Mouse (Mus musculus) spleen, postnatal 36 days (tissue): ENCODE measurements at regions not wholly inside any gene's neighbourhood (a gene's known extent, or its start where the extent isn't known, plus 50 kb on each side); places are given as distances from the start of the nearest gene placed in this dataset.
"Not testable (repeated sequence)": the region's sequence is repeated elsewhere in the genome, so short reads cannot be mapped to it uniquely, and the experiment has no call there.

ENCODE experiments used
- DNase-seq, 2 experiments: peaks; one replicate each; pipeline ENCODE4 v3.0.0; 2022; ENCODE audit warnings: low spot score in 2 of 2, mixed read lengths in 1 of 2

DNA sequence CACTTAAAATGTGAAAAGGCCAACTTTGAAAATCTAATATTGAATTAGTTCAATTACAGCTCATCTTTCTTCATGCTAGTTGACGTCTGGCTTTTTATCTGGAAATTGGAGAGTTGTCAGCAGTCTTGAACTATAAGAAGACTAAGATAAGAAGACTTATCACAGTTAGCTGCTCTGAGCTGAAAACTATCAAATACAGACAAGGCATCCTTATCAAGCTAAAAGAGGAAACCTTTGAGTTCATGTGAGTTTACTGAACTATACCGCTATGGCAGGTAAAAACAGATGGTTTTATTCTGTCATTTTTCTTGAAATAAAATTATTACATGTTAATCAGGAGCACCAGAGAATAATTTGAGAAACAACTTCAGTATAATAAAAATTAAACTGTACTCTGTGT is 735.2 kb upstream of the Marcks start:
- no peak for DNase-seq

- DNase-seq = no peak
These were observed 722.3 kb upstream of the Marcks start for GRCm38 (mm10) chr10:37861001-37861400.

DNA sequence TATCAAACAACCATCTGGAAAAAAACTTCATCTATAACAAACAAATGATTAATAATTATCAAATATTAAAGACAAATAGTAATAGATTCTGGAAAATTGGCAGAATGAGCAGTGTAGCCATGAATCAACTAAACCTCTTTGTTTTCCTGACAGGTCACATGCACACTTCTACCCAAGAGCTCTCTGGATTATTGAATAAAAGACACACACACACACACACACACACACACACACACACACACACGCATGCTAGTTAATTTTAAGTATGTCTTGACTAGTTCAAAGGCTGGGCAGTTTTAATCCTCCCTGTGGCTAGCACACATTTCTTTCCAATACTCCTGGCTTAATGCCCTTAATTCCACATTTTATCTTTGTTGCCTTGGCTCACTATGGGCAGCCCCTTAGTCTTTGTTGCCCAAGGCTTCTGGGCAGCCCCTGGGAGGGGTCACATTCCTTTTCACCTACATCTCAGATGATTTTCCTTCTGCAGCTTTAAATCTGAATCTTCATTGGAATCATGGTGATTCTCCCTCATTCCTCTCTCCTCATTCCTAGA is 710.6 kb upstream of the Marcks start:
- no peak for DNase-seq

GRCm38 (mm10) chr10:37842820-37843219 is 704.1 kb upstream of the Marcks start:
- no peak for DNase-seq

DNA sequence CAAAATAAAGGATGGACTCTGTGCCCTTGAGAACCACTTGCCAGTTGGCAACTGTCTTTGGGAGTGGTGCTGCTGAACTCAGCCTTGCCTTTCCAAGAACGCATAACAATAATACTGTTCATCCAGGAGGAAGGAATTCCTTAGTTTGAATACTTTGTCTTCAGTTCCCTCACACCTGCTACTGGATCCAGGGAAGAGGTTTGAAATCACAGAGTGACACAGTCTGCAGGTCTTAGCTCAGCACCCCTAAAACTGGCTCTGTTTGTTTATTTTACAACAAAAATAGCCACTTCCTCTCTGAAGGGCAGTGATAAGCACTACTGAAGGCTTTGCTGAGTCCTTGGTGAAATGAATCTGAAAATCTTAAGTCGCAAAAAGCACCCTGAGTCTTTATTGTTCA is 703.1 kb upstream of the Marcks start:
- DNase-seq = no peak

GRCm38 (mm10) chr10:37837721-37838120 is 699.0 kb upstream of the Marcks start:
- peak in 1 of 2 experiments; percentile 1 for DNase-seq

DNA sequence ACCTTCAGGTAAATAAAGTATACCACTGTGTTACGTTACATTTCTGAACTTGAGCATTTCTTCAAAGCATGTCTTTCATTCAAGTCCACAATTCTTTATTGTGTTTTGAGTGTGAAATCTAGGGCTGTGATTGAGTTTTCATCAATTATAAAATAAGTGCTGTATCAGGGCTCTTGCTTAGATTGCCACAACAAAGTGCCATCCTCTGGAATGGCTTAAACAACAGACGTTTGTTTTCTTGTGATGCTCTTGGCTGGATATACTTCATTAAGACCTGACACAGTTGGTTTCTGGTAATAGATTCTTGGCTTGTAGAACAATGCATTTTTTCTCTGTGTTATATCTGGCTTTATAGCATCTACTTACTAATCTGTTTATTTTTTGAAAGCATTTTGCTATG is 674.3 kb upstream of the Marcks start:
- DNase-seq = no peak

DNA sequence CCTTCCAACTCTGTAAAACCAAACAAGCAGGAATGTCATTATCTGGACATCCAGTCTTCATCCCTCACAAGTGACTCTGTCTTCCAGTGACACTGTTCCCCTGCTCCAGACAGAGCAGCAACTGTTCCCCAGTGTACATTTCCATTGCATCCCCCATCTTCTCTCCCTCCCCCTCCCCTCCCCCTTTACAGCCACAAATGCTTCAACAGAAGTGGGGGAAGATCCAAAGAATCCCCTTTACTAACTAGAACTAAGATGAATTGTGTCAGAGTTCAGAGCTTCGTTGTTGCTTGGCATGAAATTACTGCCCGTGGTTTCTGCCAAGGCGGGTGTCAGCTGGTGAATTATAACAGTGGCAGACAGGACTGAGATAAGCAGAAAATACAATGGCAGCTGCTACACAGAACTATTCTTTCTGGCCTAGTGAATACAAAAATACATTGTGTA is 673.7 kb upstream of the Marcks start:
- no peak for DNase-seq

DNA sequence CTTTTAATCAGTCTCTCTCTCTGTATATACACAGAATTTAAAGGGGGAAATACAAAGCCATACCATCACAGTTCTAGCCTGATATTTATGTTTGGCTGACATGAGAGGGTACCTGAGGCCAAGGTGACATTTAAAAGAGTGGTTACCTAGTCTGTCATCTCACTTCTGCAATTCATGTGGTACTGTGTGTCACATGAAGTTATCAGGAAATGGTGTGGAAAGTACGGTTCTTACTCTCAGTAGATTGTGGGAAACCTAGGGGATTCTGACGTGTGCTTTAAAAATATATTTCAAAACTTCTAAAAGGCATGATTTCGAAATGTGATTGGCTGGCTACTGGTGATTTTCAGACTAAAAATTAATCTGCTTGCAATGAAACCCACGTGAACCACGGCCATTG is 673.1 kb upstream of the Marcks start:
- DNase-seq = no peak

DNA sequence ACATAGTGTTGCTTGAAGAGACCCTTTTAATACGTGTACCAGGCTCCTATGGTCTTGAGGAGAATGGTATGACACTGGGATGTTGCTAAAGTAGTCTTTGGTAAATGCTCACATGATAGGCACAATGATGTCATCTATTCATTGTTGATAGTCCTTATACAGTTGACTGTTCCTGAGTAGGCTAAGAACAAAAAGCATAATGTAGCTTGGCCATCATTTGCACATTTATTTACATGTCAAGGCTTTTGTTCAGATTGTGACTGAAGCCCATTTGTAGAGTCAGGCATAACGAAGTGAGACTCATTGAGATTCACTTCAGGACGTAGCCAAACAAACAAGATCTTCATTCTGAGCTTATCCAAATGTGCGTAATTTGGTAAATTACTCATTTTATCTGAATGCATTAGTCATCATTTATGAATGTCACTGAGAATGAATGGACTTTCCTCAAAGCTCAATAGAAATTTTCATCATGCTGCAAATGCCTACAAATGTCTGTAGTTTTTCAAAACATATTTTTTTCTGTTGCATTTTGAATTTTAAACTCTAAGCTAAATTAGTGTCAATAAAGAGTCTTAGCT is 664.6 kb upstream of the Marcks start:
- DNase-seq = no peak

DNA sequence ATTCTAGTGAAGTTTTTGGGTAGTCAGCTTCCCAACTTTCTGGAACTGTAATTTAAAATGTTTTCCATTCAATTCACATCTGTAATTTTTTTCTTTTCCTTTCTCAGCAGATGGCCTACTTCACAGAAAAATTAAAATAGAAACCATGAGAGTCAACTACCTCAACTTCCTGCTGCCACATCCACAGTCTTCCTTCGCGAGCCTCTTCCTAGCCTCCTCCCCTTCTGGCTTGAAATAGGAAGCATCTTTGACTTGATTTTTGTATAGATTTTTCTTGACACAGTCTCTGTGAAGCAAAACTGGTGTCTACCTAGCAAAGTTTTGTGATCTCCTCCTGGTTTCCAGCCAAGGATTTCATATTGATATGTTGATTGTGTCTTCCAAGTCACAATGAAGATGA is 660.7 kb upstream of the Marcks start:
- no peak for DNase-seq

DNA sequence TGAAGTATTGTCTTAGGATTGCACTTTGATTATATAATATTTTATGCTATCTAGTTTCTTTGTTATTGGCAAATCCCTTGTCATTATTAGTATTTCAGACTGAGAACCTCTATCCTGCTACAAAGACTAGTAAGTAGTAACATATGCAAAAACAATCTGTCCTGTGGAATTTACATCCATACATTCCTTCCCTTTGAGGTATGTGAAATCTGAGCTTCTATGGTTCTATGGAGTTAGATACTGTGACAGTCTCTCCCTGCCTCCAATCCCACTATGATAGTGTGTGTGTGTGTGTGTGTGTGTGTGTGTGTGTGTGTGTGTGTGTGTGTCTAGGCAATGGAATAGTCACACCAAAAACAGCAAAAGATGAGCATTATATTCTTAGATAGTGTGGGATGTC is 659.6 kb upstream of the Marcks start:
- no peak for DNase-seq

GRCm38 (mm10) chr10:37797701-37798100 is 659.0 kb upstream of the Marcks start:
- no peak for DNase-seq

DNA sequence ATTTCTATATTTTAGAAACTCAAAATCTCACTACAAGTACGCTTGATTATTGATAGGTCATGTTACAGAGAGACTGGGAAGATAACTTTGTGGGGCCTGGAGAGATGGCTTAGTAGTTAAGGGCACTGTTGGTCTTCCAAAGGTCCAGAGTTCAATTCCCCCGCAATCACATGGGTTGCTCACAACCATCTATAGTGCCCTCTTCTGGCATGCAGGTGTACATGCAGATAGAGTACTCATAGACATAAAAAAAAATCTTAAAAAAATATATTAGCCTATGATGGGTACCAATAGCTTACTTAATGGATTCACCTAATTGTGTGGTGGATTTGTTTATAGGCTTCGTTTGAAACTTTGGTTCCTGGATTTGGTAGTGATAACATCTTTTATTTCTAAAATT is 654.2 kb upstream of the Marcks start:
- DNase-seq = peak in 1 of 2 experiments; percentile 4

DNA sequence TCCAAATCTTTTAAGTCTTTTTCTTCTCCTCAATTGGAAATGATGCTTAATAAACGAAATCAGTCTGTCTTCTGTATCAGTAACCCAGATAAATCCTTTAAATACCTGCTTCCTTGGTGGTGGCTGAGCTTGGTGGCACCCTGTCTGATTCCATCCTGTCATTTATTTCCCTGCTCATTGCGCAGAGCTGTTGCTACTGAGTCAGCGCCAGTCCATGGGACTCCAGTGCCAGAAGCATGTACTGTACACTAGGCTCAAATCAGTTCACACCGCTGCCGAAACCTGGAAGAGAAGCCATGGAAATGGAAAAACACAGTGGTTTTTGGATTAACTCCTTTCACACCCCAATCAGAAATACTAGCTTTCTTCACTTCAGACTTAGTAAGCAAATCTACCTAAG is 649.3 kb upstream of the Marcks start:
- DNase-seq = no peak

GRCm38 (mm10) chr10:37779383-37780302 is 640.9 kb upstream of the Marcks start:
- no peak for DNase-seq

GRCm38 (mm10) chr10:37760542-37761367 is 622.0 kb upstream of the Marcks start:
- no peak for DNase-seq

GRCm38 (mm10) chr10:37741581-37741980 is 602.9 kb upstream of the Marcks start:
- no peak for DNase-seq

GRCm38 (mm10) chr10:37739024-37739423 is 600.3 kb upstream of the Marcks start:
- DNase-seq = no peak

GRCm38 (mm10) chr10:37725609-37726008 is 586.9 kb upstream of the Marcks start:
- no peak for DNase-seq

GRCm38 (mm10) chr10:37724994-37725393 is 586.3 kb upstream of the Marcks start:
- not testable (repeated sequence) for DNase-seq

- no peak for DNase-seq
These were observed 582.0 kb upstream of the Marcks start for GRCm38 (mm10) chr10:37720748-37721147.
